Mouse (Mus musculus): Measurements from ENCODE around the gene Mfsd7a. TPM values are rescaled to one million over a fixed set of nuclear protein-coding genes. Genes with fewer than 3 reads are reported as not detected.

Gene Mfsd7a
- not detected for total RNA-seq (2023)

GRCm38 (mm10) chr5:108448785-108449668 is at the start of gene Mfsd7a:
Mfsd7a (minus strand) TSS chr5:108448891.

GRCm38 (mm10) chr5:108461082-108462065 is 12.7 kb upstream of the Mfsd7a start, which contains the start of gene Pcgf3:
Pcgf3 (plus strand) TSS chr5:108461232.

DNA sequence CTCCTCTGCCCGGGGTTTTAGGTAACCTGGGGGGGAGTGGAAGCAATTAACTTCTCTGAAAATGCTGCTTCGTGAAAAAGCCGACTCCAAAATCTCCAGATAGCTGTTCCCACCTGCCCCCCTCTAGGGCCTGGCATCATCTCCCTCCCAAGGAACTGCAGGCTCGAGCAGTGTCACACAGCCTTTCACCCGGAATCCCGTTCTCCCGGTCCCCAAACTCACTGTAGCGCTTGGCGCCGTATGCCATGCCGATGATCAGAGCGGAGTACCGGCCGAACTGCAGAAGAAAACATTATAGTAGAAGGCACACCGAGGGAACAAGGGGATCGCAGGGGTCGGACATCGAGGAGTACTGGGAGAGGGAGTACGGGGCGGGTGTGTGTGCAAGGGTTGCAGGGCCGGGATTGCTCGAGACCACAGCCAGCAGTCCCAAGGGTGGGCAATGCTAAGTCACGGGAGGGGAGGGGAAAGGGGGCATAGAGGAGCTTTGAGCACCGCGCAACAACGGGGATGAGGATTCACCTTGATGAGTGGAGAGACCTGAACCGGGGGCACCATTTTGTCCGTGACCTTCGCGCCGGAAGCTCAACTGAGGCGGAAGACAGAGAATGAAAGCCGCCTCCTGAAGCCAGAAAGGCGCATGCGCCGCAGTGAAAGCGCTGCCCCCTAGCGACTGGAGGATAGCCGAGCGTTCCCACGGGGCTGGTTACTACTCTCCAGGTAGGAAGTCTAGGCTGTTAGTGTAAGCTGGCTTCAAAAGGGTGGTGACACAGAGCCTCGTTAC is 14.7 kb downstream of the Mfsd7a start, which contains the start of gene Atp5k:
TSS of gene Atp5k (minus strand) at position 645 of the 784 bp plus-strand sequence.

Other genes with a start within 250 kb of the Mfsd7a start
- 41.7 TPM for gene Dr1, start 180.0 kb downstream of the Mfsd7a start, total RNA-seq (2023)
- 2.0 TPM for gene Pigg, start 136.3 kb downstream of the Mfsd7a start, total RNA-seq (2023)
- not detected for gene Gm42517, start 81.0 kb downstream of the Mfsd7a start, total RNA-seq (2023)
- gene Pde6b, start 60.5 kb downstream of the Mfsd7a start, total RNA-seq (2023): not detected
- 67.0 TPM for gene Atp5k, start 14.4 kb downstream of the Mfsd7a start, total RNA-seq (2023)
- gene Pcgf3, start 12.3 kb upstream of the Mfsd7a start, total RNA-seq (2023): 25.6 TPM
- 0.53 TPM for gene Cplx1, start 101.1 kb upstream of the Mfsd7a start, total RNA-seq (2023)
- 168 TPM for gene Gak, start 180.9 kb upstream of the Mfsd7a start, total RNA-seq (2023)
- gene Tmem175, start 180.9 kb upstream of the Mfsd7a start, total RNA-seq (2023): 22.2 TPM
- 35.9 TPM for gene Idua, start 211.4 kb upstream of the Mfsd7a start, total RNA-seq (2023)
- gene Dgkq, start 220.8 kb upstream of the Mfsd7a start, total RNA-seq (2023): 24.0 TPM
- not detected for gene Slc26a1, start 226.7 kb upstream of the Mfsd7a start, total RNA-seq (2023)
- gene Fgfrl1, start 243.5 kb upstream of the Mfsd7a start, total RNA-seq (2023): 8.5 TPM